Mouse (Mus musculus): ENCODE measurements around the gene Tmprss11b. TPM values are rescaled to one million over a fixed set of nuclear protein-coding genes. Genes with fewer than 3 reads are reported as not detected.
"Not testable (repeated sequence)": the region's sequence is repeated elsewhere in the genome, so short reads cannot be mapped to it uniquely, and the experiment has no call there.

Gene Tmprss11b
- not detected in 2 replicates for polyA plus RNA-seq (2015; fragmentation: Nextera tagmentation; extraction: Ambion mirVana)

DNA sequence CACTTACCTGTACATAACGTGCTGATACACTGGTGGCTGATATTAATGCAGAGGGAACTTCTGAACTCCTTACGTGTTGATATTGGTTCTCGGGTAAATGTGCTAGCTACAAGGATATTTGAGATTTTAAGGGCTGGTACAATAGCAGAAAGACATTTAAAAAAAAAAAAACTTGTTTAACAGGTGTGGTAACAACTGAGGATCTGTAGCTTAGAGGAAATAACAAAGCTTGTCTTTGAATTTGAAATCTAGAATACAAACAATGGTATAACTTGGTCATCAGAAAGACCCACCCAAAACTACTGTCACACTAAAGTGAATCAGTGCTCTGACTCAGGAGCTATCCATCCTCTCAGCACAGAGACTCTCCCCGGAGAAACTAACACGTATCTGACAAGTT, at the start of gene Tmprss11b:
TSS of gene Tmprss11b (minus strand) at position 101 of the 400 bp plus-strand sequence.
- H3K9me3 ChIP-seq (replicated peaks) = no peaks in the 10 kb centered on the region
- H3K27me3 ChIP-seq = no peaks in the 10 kb centered on the region
- 88% methylated on average over 5 of the region's 5 CpGs for WGBS
- no peaks in the 10 kb centered on the region for H3K36me3 ChIP-seq (ENCODE audit: poor library complexity, severe bottlenecking)
- H3K4me3 ChIP-seq = no peak within 1 kb of the TSS
- H3K4me2 ChIP-seq = no peak within 1 kb of the TSS
- H3K9ac ChIP-seq = no peak within 1 kb of the TSS
- no peak within 1 kb of the TSS for H3K27ac ChIP-seq
- H3K4me1 ChIP-seq = no peaks in the 10 kb centered on the region
- ATAC-seq = no peak

DNA sequence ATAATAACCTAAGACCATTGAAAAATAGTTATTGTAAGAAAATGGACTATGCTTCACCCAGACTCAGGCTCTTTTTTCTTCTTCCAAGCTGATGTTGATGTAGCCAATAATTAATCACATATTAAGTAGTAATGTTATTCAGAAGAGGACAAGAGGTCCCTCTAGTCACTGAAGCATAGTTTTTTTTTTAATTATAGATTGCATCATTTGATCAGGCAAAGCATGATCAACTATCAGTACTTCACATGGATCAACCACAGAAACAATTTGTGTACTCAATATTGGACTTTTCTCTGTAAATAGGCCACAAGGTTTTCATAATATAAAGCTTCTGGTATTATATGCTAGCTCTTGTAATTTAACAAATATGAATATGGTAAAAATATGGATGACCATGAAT, 48.9 kb upstream of the Tmprss11b start:
- Histone ChIP-seq H3K4me3 (no peak overlapping the region), H3K36me3 (ENCODE audit: poor library complexity, severe bottlenecking) (no peaks in the 10 kb centered on the region), H3K4me2 (no peak overlapping the region), H3K9me3 (replicated peaks) (no peaks in the 10 kb centered on the region), H3K9ac (no peak overlapping the region), H3K27me3 (no peaks in the 10 kb centered on the region), H3K27ac (no peak overlapping the region), H3K4me1 (no peaks in the 10 kb centered on the region)
- no peak for ATAC-seq

DNA sequence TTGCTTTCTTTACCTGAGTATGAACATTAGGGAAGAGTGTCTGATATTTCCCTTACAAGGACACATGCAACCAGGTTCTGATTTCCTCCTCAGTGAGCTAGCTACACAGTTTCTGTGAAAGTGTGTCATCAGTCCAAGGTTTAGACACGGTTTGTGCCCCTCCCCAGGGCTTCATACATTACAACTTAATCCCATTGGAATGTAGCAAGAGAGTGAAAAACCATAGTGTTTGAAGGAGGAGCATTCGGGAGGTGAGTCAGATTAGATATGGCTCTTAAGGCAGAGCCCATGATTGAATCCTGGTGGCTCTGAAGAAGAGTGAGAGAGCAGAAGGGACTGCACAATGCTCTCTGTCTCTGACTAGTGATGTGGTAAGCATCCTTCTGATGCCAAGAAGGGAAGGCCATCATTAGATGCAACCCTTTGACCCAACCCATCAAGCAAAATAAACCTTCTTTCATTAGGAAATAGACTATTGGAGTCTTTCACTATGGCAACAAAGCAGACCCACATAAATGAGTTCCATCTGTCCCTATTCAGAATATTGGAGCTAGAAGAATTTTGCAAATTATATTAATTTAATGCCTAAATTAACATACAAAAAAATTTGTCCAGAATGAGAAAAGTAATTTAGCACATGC, 46.8 kb upstream of the Tmprss11b start:
- 49% methylated on average over 2 of the region's 2 CpGs for WGBS
- H3K36me3 ChIP-seq (ENCODE audit: poor library complexity, severe bottlenecking) = no peaks in the 10 kb centered on the region
- no peaks in the 10 kb centered on the region for H3K9me3 ChIP-seq (replicated peaks)

DNA sequence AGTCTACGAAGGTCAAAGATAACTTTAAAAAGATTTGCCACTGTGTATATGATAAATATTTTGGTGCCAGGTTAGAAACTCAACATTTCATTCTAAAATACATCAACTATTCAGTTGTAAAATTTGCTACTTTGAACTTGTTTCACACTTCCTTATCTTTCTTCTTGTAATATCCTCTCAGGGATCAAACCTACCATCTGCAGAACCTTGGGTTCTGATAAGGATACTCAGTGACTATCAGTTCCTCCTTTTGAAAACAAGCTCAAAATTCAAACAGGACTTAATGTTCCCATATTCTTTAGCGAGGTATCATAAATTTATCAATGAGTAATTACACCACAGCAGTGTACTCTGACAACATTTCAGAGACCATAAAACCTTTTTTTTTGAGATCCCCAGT, 38.8 kb upstream of the Tmprss11b start:
- Histone ChIP-seq H3K9me3 (replicated peaks) (no peaks in the 10 kb centered on the region), H3K27ac (no peak overlapping the region), H3K4me1 (no peaks in the 10 kb centered on the region), H3K9ac (no peak overlapping the region), H3K4me2 (no peak overlapping the region), H3K27me3 (no peaks in the 10 kb centered on the region), H3K4me3 (no peak overlapping the region), H3K36me3 (ENCODE audit: poor library complexity, severe bottlenecking) (no peaks in the 10 kb centered on the region)
- 90% methylated on average over 2 of the region's 2 CpGs for WGBS
- no peak for ATAC-seq

More for the DNA sequence above, 46.8 kb upstream of the Tmprss11b start:
- no peaks in the 10 kb centered on the region for H3K4me1 ChIP-seq
- no peak overlapping the region for H3K4me3 ChIP-seq
- H3K27ac ChIP-seq = no peak overlapping the region
- H3K9ac ChIP-seq = no peak overlapping the region
- no peak overlapping the region for H3K4me2 ChIP-seq
- no peaks in the 10 kb centered on the region for H3K27me3 ChIP-seq
- no peak for ATAC-seq

DNA sequence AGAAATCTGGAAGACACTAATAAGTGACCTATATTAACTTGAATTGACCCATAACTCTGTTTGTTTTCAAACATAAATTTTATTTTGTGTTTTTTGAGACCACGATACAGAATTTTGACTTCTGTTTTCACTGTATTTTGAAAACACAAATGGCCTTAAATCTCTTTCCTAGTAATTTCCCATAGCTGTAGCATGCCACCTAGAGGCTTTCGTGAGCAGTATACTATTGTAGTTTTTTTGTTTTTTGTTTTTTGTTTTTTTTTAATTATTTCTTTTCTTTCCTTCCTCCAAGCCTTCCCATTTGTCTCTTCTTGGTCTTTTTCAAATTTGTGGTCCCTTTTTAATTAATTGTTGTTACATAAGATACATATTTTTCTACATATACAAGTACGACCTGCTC, 28.8 kb upstream of the Tmprss11b start:
- H3K36me3 ChIP-seq (ENCODE audit: poor library complexity, severe bottlenecking) = no peaks in the 10 kb centered on the region
- no peaks in the 10 kb centered on the region for H3K9me3 ChIP-seq (replicated peaks)
- no peaks in the 10 kb centered on the region for H3K4me1 ChIP-seq
- H3K9ac ChIP-seq = no peak overlapping the region
- no peak overlapping the region for H3K27ac ChIP-seq
- ATAC-seq = no peak
- 80% methylated on average over 3 of the region's 3 CpGs for WGBS
- no peak overlapping the region for H3K4me2 ChIP-seq
- no peak overlapping the region for H3K4me3 ChIP-seq
- H3K27me3 ChIP-seq = no peaks in the 10 kb centered on the region

DNA sequence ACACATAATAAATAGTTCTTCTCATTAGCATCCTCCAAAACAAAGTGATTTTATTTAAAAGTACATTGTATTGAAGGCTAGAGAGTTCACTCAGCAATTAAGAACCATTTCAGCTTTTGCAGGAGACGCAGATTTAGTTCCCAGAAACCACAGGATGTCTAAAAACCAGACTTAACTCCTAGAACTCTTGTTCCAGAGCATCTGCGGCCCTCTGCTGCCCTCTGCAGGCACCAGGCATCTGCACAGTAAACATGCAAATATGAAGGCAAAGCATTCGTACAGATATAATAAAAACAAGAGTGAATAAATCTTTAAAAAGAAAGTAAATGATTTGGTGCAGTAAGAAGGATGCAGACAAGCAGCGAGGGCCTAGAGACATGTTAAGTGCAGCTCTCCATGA, 8.5 kb upstream of the Tmprss11b start:
- no peaks in the 10 kb centered on the region for H3K36me3 ChIP-seq (ENCODE audit: poor library complexity, severe bottlenecking)
- no peak for ATAC-seq
- no peak overlapping the region for H3K27ac ChIP-seq
- H3K4me2 ChIP-seq = no peak overlapping the region
- no peak overlapping the region for H3K4me3 ChIP-seq
- no peaks in the 10 kb centered on the region for H3K27me3 ChIP-seq
- H3K9me3 ChIP-seq (replicated peaks) = no peaks in the 10 kb centered on the region
- WGBS = 62% methylated on average over 4 of the region's 4 CpGs
- no peak overlapping the region for H3K9ac ChIP-seq
- H3K4me1 ChIP-seq = no peaks in the 10 kb centered on the region

DNA sequence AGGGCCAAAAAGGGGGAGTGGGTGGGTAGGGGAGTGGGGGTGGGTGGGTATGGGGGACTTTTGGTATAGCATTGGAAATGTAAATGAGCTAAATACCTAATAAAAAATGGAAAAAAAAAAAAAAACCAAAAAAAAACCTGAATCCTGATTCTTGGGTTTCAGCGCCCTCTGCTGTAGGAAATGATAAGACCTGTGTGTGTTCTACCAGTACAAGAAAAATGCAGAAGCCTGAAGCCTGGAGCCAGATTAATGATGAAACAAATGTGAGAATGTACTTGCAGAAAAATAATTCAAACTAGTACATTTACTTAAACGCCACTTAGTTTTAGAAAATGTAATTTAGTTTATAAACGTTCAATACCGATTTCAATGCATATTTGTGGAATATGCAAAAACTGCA, 27.0 kb downstream of the Tmprss11b start:
- not testable (repeated sequence) for H3K36me3 ChIP-seq (ENCODE audit: poor library complexity, severe bottlenecking); ATAC-seq; H3K4me3 ChIP-seq; H3K27ac ChIP-seq; H3K27me3 ChIP-seq; H3K9me3 ChIP-seq (replicated peaks); H3K4me1 ChIP-seq; H3K4me2 ChIP-seq; H3K9ac ChIP-seq
- 34% methylated on average over 4 of the region's 4 CpGs for WGBS

DNA sequence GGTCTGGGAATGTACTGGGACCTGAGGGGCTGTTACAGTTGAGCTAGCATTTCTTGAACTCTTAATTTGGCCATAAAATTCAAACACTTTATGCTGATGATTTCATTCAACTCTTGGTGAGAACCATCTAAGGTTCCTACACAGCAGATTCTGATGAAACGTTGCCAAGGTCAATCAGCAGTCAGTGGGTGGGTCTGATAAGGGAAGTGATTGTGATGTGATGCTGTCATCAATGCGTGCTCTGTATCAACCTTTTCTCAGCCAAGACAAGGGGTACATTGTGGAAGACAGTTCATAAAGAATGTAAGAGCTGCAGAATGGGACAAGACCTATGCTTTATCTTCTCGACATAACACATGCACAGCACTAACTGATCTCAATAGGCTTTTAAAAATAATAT, 35.4 kb downstream of the Tmprss11b start:
- WGBS = 76% methylated on average over 3 of the region's 3 CpGs
- Histone ChIP-seq H3K36me3 (ENCODE audit: poor library complexity, severe bottlenecking) (no peaks in the 10 kb centered on the region), H3K27ac (no peak overlapping the region), H3K4me2 (no peak overlapping the region), H3K9me3 (replicated peaks) (no peaks in the 10 kb centered on the region), H3K27me3 (no peaks in the 10 kb centered on the region), H3K4me1 (no peaks in the 10 kb centered on the region), H3K4me3 (no peak overlapping the region), H3K9ac (no peak overlapping the region)
- ATAC-seq = no peak

DNA sequence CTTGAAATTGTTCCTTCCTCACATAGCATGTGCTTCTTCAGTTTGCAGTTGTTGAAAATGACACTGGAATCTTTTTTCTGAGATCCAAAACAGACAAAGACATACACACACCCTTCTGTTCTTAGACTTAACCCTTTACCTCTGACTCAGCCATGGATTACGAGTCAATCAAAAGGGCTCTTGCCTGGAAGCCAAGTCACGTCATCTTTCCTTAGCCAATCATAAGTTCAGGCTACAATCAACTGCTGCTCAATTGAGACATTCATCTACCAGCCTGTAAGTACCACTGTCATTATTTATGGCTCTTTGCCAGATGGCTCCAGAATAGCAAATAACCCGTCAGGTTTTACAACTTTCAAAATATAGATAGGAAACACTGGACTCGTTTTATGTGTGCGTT, 43.8 kb downstream of the Tmprss11b start, which contains the start of gene Tmprss11f:
TSS of gene Tmprss11f (minus strand) at position 101 of the 400 bp plus-strand sequence.
- H3K9me3 ChIP-seq (replicated peaks) = no peaks in the 10 kb centered on the region
- ATAC-seq = no peak
- H3K4me2 ChIP-seq = no peak within 1 kb of the TSS
- no peaks in the 10 kb centered on the region for H3K27me3 ChIP-seq
- H3K4me1 ChIP-seq = no peaks in the 10 kb centered on the region
- no peak within 1 kb of the TSS for H3K27ac ChIP-seq
- WGBS = 88% methylated on average over 5 of the region's 5 CpGs
- H3K9ac ChIP-seq = no peak within 1 kb of the TSS
- no peaks in the 10 kb centered on the region for H3K36me3 ChIP-seq (ENCODE audit: poor library complexity, severe bottlenecking)
- H3K4me3 ChIP-seq = no peak within 1 kb of the TSS

DNA sequence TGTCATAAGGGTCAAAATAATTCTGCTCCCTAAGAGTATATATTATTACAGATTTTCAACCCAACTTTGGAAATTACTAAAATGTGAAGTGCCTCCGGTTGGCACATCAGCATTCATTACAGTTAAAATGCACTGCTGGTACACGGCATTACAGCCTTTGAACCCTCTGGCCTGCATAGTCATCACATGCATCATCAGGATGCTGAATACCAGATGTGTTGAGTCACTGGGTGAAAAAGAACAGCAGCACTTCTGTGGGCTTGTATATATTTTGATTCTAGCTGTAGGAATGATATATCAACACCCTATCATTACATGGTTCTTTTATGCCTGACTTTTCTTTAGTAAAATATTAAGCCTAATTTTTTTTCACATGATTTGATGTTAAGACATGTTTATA, 45.5 kb downstream of the Tmprss11b start:
- Histone ChIP-seq H3K4me1 (no peaks in the 10 kb centered on the region), H3K4me3 (no peak overlapping the region), H3K27ac (no peak overlapping the region), H3K9me3 (replicated peaks) (no peaks in the 10 kb centered on the region), H3K36me3 (ENCODE audit: poor library complexity, severe bottlenecking) (no peaks in the 10 kb centered on the region), H3K27me3 (no peaks in the 10 kb centered on the region), H3K4me2 (no peak overlapping the region), H3K9ac (no peak overlapping the region)
- no peak for ATAC-seq
- 90% methylated on average over 2 of the region's 2 CpGs for WGBS

DNA sequence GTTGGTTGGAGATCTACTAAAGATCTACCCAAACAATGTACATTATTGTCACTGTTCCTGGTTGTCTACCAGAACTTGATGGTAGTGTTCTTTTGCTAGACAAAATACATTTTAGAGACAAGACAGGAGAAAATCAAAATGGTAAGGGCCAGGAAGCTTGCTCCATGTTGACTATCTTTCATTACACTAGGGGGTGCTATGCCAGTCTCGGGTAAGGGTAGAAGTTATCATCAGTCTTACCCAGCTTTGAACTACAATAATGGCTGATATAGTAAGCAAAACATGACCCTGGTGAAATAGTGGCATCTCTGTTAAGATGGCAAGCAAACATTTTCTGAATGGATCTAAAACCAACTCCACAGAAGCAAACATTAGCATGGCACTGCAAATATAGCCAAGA, 54.4 kb downstream of the Tmprss11b start:
- no peaks in the 10 kb centered on the region for H3K36me3 ChIP-seq (ENCODE audit: poor library complexity, severe bottlenecking)
- H3K9me3 ChIP-seq (replicated peaks) = no peaks in the 10 kb centered on the region
- no peak overlapping the region for H3K4me3 ChIP-seq
- H3K4me1 ChIP-seq = no peaks in the 10 kb centered on the region
- no peak for ATAC-seq
- H3K27me3 ChIP-seq = no peaks in the 10 kb centered on the region
- H3K4me2 ChIP-seq = no peak overlapping the region
- no peak overlapping the region for H3K27ac ChIP-seq
- WGBS = 84% methylated on average over 1 of the region's 1 CpGs
- no peak overlapping the region for H3K9ac ChIP-seq
